Mouse (Mus musculus) forebrain, embryonic 16.5 days (tissue): ENCODE measurements around the gene Pcbp2. TPM values are rescaled to one million over a fixed set of nuclear protein-coding genes. Genes with fewer than 3 reads are reported as not detected.
A peak's percentile ranks its signal among the peaks of the same experiment; 100 is the strongest.

Experiments used
- ATAC-seq: fragments of 200-750 bp; cut with Nextera tagmentation; 2 replicates; pipeline ENCODE4 v1.8.0; 2017; ENCODE audit warnings: mild to moderate bottlenecking, moderate library complexity
- H3K27ac ChIP-seq: fragments of 300-500 bp; sonication (generic); 2 replicates; pipeline ENCODE4 v1.5.1; 2014; ENCODE audit warnings: low read length, control low read depth
- H3K27me3 ChIP-seq: fragments of 300-500 bp; sonication (generic); replicated peaks from 2 replicates; pipeline ENCODE4 v1.6.1; 2014; ENCODE audit warnings: low read length; ENCODE audit not compliant: control insufficient read depth, insufficient read depth
- H3K36me3 ChIP-seq: fragments of 300-500 bp; sonication (generic); 2 replicates; pipeline ENCODE4 v1.6.1; 2014; ENCODE audit not compliant: control insufficient read depth, insufficient read depth
- H3K4me1 ChIP-seq: fragments of 300-500 bp; sonication (generic); replicated peaks from 2 replicates; pipeline ENCODE4 v1.6.1; 2014; ENCODE audit warnings: low read length; ENCODE audit not compliant: control insufficient read depth, insufficient read depth
- H3K4me2 ChIP-seq: fragments of 300-500 bp; sonication (generic); 2 replicates; pipeline ENCODE4 v1.6.1; 2014; ENCODE audit warnings: mild to moderate bottlenecking, low read length, control low read depth
- H3K4me3 ChIP-seq: fragments of 300-500 bp; sonication (generic); replicated peaks from 2 replicates; pipeline ENCODE4 v1.5.1; 2014; ENCODE audit warnings: mild to moderate bottlenecking, low read length, control low read depth
- H3K9ac ChIP-seq: fragments of 300-500 bp; sonication (generic); replicated peaks from 2 replicates; pipeline ENCODE4 v1.6.1; 2014; ENCODE audit warnings: low read depth, low read length, control low read depth
- H3K9me3 ChIP-seq: fragments of 300-500 bp; sonication (generic); 2 replicates; pipeline ENCODE4 v1.6.1; 2016; ENCODE audit warnings: low read length; ENCODE audit not compliant: control insufficient read depth
- WGBS: fragments of 180-500 bp; shearing (Covaris S2); extraction: QIAGEN DNeasy Blood & Tissue Kit; methylation state at CpG from one replicate; pipeline ENCODE4 v1.1.7; 2014; 5-methylcytosine and 5-hydroxymethylcytosine counted together
- polyA plus RNA-seq: library from polyadenylated mRNA; unstranded; fragments of >200 nt; fragmentation: Nextera tagmentation; extraction: Ambion mirVana; gene quantifications from 2 replicates; pipeline ENCODE4 v1.2.1, GENCODE M21; 2015

Gene Pcbp2
- polyA plus RNA-seq: 144 and 149 TPM in 2 replicates

- peak; percentile 99 for ATAC-seq
- H3K4me2 ChIP-seq: peak within 1 kb of the TSS; percentile 82
- H3K9me3 ChIP-seq: no peaks in the 10 kb centered on the region; the same call in 1 of the 2 replicates
- H3K4me1 ChIP-seq: peaks cover 9% of the 10 kb centered on the region
- peak within 1 kb of the TSS; percentile 85 for H3K9ac ChIP-seq
- peak within 1 kb of the TSS; percentile 93 for H3K27ac ChIP-seq
- H3K4me3 ChIP-seq: peak within 1 kb of the TSS; percentile 77
- H3K36me3 ChIP-seq: peaks cover 11% of the 10 kb centered on the region
- under 1% methylated on average over 36 of the region's 40 CpGs for WGBS
- H3K27me3 ChIP-seq: no peaks in the 10 kb centered on the region
Measured at GRCm38 (mm10) chr15:102470183-102470604, at the start of gene Pcbp2. Pcbp2 (plus strand) TSS chr15:102470539.

DNA sequence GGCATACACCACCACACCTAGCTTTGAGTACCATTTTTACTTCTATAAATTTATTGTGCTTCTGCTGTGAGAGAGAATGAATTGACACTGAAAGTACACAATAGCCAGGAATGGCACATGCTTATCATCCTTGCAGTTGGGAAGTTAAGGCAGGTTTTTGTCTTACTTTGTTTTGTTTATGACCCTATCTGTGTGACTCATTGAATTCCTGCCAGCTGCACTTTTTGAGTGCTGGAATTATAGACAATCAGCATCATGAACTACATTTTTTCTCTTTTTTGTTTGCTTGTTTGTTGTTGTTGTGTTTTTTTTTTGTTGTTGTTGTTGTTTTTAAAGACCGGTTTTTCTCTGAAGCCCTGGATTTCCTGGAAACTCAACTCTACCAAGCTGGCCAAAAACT, 49.4 kb upstream of the Pcbp2 start:
- Histone ChIP-seq H3K27ac (no peak overlapping the region), H3K9me3 (no peaks in the 10 kb centered on the region), H3K4me2 (no peak overlapping the region), H3K36me3 (0 out of 2 replicates have a peak, but pooled peaks cover 2% of the 10 kb centered on the region), H3K9ac (no peak overlapping the region), H3K4me1 (no peaks in the 10 kb centered on the region; the same call in 1 of the 2 replicates), H3K27me3 (no peaks in the 10 kb centered on the region), H3K4me3 (no peak overlapping the region)
- 63% methylated on average over 1 of the region's 1 CpGs for WGBS
- no peak for ATAC-seq

- H3K36me3 ChIP-seq: 0 out of 2 replicates have a peak, but pooled peaks cover 5% of the 10 kb centered on the region
- no peak for ATAC-seq
- H3K4me1 ChIP-seq: no peaks in the 10 kb centered on the region; the same call in 1 of the 2 replicates
- no peak overlapping the region for H3K4me3 ChIP-seq
- H3K9me3 ChIP-seq: no peaks in the 10 kb centered on the region
- H3K27me3 ChIP-seq: no peaks in the 10 kb centered on the region
- H3K4me2 ChIP-seq: no peak overlapping the region
- 54% methylated on average over 3 of the region's 3 CpGs for WGBS
- H3K27ac ChIP-seq: no peak overlapping the region
- no peak overlapping the region for H3K9ac ChIP-seq
Measured at GRCm38 (mm10) chr15:102421437-102421836, 48.9 kb upstream of the Pcbp2 start.

- H3K4me1 ChIP-seq: no peaks in the 10 kb centered on the region
- no peak overlapping the region for H3K27ac ChIP-seq
- H3K4me2 ChIP-seq: no peak overlapping the region
- H3K4me3 ChIP-seq: no peak overlapping the region
- no peaks in the 10 kb centered on the region for H3K9me3 ChIP-seq
- 96% methylated on average over 2 of the region's 2 CpGs for WGBS
- no peak overlapping the region for H3K9ac ChIP-seq
- peaks cover 13% of the 10 kb centered on the region; the same call in 1 of the 2 replicates for H3K36me3 ChIP-seq
- no peak for ATAC-seq
- no peaks in the 10 kb centered on the region for H3K27me3 ChIP-seq
Measured at GRCm38 (mm10) chr15:102423602-102424240, 46.6 kb upstream of the Pcbp2 start.

- H3K4me3 ChIP-seq: no peak overlapping the region
- H3K9me3 ChIP-seq: no peaks in the 10 kb centered on the region
Measured at GRCm38 (mm10) chr15:102424657-102425056, 45.7 kb upstream of the Pcbp2 start.

GRCm38 (mm10) chr15:102426963-102427362, 43.4 kb upstream of the Pcbp2 start:
- Histone ChIP-seq H3K36me3 (peaks cover 20% of the 10 kb centered on the region), H3K4me1 (no peaks in the 10 kb centered on the region), H3K4me3 (no peak overlapping the region), H3K4me2 (no peak overlapping the region), H3K9ac (no peak overlapping the region), H3K27me3 (no peaks in the 10 kb centered on the region), H3K27ac (no peak overlapping the region), H3K9me3 (no peaks in the 10 kb centered on the region)
- no peak for ATAC-seq
- 92% methylated on average over 1 of the region's 1 CpGs for WGBS

More at GRCm38 (mm10) chr15:102424657-102425056, 45.7 kb upstream of the Pcbp2 start:
- Histone ChIP-seq H3K27me3 (no peaks in the 10 kb centered on the region), H3K4me2 (no peak overlapping the region), H3K4me1 (no peaks in the 10 kb centered on the region), H3K9ac (no peak overlapping the region), H3K27ac (no peak overlapping the region), H3K36me3 (peaks cover 13% of the 10 kb centered on the region; the same call in 1 of the 2 replicates)
- ATAC-seq: no peak
- 97% methylated on average over 2 of the region's 2 CpGs for WGBS

- 97% methylated on average over 1 of the region's 1 CpGs for WGBS
- H3K9ac ChIP-seq: no peak overlapping the region
- ATAC-seq: no peak
Measured at GRCm38 (mm10) chr15:102432046-102432445, 38.3 kb upstream of the Pcbp2 start.

DNA sequence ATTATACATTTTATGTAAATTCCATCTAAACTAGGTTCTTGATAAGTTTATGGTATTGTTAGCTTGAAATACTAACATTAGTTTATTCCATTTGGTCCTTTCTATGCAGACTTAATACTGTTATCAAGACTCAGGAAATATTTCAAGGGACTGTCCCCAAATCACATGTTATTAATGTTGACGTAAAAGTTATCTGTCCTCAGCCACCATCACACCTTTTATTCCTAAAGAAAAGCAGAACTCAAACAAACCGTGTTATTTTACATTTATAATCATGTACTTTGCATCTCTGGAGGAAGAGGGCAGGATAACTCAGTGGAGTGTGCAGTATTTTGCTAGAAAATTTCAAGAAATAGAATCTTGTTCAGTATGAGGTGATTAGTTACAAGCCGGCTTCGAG, 37.2 kb upstream of the Pcbp2 start:
- Histone ChIP-seq H3K4me2 (no peak overlapping the region), H3K27me3 (no peaks in the 10 kb centered on the region), H3K4me3 (no peak overlapping the region), H3K9ac (no peak overlapping the region), H3K27ac (no peak overlapping the region), H3K4me1 (no peaks in the 10 kb centered on the region), H3K36me3 (peaks cover 16% of the 10 kb centered on the region), H3K9me3 (no peaks in the 10 kb centered on the region)
- WGBS: 94% methylated on average over 4 of the region's 4 CpGs
- no peak for ATAC-seq

More at GRCm38 (mm10) chr15:102432046-102432445, 38.3 kb upstream of the Pcbp2 start:
- Histone ChIP-seq H3K36me3 (peaks cover 18% of the 10 kb centered on the region), H3K4me1 (no peaks in the 10 kb centered on the region), H3K27ac (no peak overlapping the region), H3K4me3 (no peak overlapping the region), H3K27me3 (no peaks in the 10 kb centered on the region), H3K9me3 (no peaks in the 10 kb centered on the region), H3K4me2 (no peak overlapping the region)

DNA sequence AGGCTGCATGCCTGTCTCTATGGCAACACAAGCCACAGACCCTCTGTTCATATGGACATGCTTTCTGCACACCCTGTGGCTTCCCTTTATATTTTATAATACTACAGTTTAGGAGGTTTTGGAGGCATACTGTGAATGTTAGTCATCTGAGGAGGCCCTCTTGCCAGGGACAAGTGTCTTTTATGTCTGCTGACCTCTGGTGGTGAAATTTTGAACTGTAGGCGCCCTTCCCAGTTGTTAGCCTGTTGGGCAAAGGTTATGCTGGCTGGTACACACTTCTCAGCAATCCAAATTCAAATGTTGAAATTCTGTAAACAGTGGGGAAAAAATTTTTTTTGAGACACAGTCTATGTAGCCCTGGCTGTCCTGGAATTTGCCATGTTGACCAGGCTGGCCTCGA, 27.8 kb upstream of the Pcbp2 start:
- Histone ChIP-seq H3K36me3 (no peaks in the 10 kb centered on the region), H3K27ac (no peak overlapping the region)
- WGBS: 47% methylated on average over 2 of the region's 2 CpGs

More for the DNA sequence above, 27.8 kb upstream of the Pcbp2 start:
- Histone ChIP-seq H3K4me3 (no peak overlapping the region), H3K4me2 (no peak overlapping the region), H3K4me1 (no peaks in the 10 kb centered on the region), H3K9me3 (no peaks in the 10 kb centered on the region), H3K9ac (no peak overlapping the region), H3K27me3 (no peaks in the 10 kb centered on the region)
- ATAC-seq: no peak
